Mouse (Mus musculus) kidney, adult 2 months (tissue): ENCODE results near the gene Kcnh4.

Experiments
- CTCF ChIP-seq: fragments of 200-500 bp; conservative IDR thresholded peaks from 2 replicates; pipeline ENCODE4 v1.5.1; 2011; ENCODE audit warnings: low read depth, mild to moderate bottlenecking, control low read depth, low read length, moderate library complexity, mixed read lengths; ENCODE audit not compliant: insufficient read depth, insufficient read length
- POLR2A ChIP-seq: fragments of 200-500 bp; IDR thresholded peaks from one replicate; pipeline ENCODE4 v1.6.1; 2011; ENCODE audit warnings: low read depth, low read length, control low read depth

DNA sequence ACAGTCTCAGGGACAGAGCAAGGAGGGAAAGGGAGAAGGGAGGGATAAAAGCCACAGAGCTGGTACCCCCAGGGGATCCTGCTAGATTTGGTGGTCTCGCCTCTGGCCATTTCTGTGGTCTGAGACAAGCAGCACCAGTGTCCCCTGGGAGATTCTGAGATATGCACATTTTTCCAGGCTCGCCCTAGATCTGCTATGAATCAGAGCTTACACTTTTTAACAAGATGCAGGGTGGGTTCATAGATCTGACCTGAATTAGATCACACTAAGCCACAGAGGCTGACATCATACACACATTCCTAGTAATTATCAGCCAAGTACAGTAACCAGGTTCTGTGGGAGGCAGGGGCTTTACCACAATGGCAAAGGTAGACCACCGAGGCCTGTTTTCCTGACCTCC, 30.0 kb upstream of the Kcnh4 start:
- no peak for TF ChIP-seq CTCF
- no peak for TF ChIP-seq POLR2A
